Comparison of ENCODE assay signal across 19 mouse cellular contexts in the genomic region with DNA sequence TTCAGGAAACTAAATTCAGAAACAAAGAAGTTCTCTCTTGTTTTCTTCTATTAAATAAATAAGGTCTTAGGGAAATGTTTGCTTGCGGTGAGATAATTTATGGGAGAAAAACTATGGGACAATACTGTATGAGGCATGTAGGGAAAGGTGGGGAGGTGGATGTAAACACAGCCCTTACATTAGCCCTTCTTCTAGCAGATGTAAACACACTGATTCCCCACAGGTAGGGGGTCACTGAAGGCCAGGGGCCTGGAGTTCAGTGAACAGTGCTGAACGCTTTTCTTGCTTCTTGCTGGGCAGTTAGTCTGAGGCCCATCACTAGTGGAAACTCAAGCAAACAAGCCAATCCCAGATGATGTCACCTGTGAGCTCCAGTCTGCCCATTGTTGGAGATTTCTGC.
DNase-seq lines count a peak whose midpoint lies in the region; ATAC-seq and TF ChIP-seq lines count a peak whose summit lies in the region.
"Had no signal": no experiment of that assay in that cellular context is flagged by ENCODE, and none has a peak within 500 bp of the region (broad histone marks: within the 10 kb centered on the region; RNA-seq: fewer than 3 reads in every experiment).

No protein-coding gene starts in this region.

- no peaks in the 10 kb centered on the region for H3K9me3 ChIP-seq in hindbrain, embryonic 10.5 days
- no peaks in the 10 kb centered on the region for H3K9me3 ChIP-seq in hindbrain, postnatal 0 days (ENCODE audit: low read length)
- no peaks in the 10 kb centered on the region for H3K9me3 ChIP-seq in embryonic facial prominence, embryonic 10.5 days
- no peaks in the 10 kb centered on the region for H3K9me3 ChIP-seq in forebrain, embryonic 13.5 days (replicated peaks)
- no peaks in the 10 kb centered on the region for H3K9me3 ChIP-seq in neural tube, embryonic 12.5 days
- H3K9me3 ChIP-seq: heart, embryonic 15.5 days; hindbrain, embryonic 15.5 days had no signal

- no peak for DNase-seq in hindbrain, embryonic 10.5 days (ENCODE audit: low spot score)
- no peak for DNase-seq in hindbrain, postnatal 0 days (ENCODE audit: low spot score)
- DNase-seq in embryonic facial prominence, embryonic 10.5 days (ENCODE audit: low spot score), result no peak
- no peak for DNase-seq in urinary bladder, postnatal 25 days (ENCODE audit: low spot score)
- DNase-seq in cerebellum, adult 11-12 months, result no peak
- DNase-seq: adrenal gland, adult 2 months; cerebellum, adult 11 months; cerebellum, postnatal 14 days; heart, postnatal 36 days; kidney, postnatal 25 days; right cerebral cortex, postnatal 25 days; spleen, adult 18-20 months had no signal

- no peaks in the 10 kb centered on the region for H3K36me3 ChIP-seq in hindbrain, embryonic 10.5 days
- H3K36me3 ChIP-seq in hindbrain, postnatal 0 days (ENCODE audit: insufficient read depth, low read length), result no peaks in the 10 kb centered on the region
- no peaks in the 10 kb centered on the region for H3K36me3 ChIP-seq in embryonic facial prominence, embryonic 10.5 days (replicated peaks)
- no peaks in the 10 kb centered on the region for H3K36me3 ChIP-seq in forebrain, embryonic 13.5 days (ENCODE audit: poor library complexity, severe bottlenecking)
- H3K36me3 ChIP-seq in neural tube, embryonic 12.5 days, result no peaks in the 10 kb centered on the region
- H3K36me3 ChIP-seq: heart, embryonic 15.5 days; hindbrain, embryonic 15.5 days had no signal

- no peak for ATAC-seq in hindbrain, postnatal 0 days
- 0 out of 2 replicates have a peak, but pooled peaks have one; percentile 25 for ATAC-seq in forebrain, embryonic 13.5 days
- ATAC-seq in neural tube, embryonic 12.5 days (ENCODE audit: low FRiP score, low read depth), result peak; percentile 57; the same call in 1 of the 2 replicates
- ATAC-seq: intestine, embryonic 16.5 days had no signal

- H3K27ac ChIP-seq in hindbrain, embryonic 10.5 days, result peak overlapping the region; percentile 79
- no peak overlapping the region for H3K27ac ChIP-seq in hindbrain, postnatal 0 days
- H3K27ac ChIP-seq in embryonic facial prominence, embryonic 10.5 days (replicated peaks), result peak overlapping the region; percentile 71
- H3K27ac ChIP-seq in forebrain, embryonic 13.5 days, result peak overlapping the region; percentile 6; the same call in 1 of the 2 replicates
- no peak overlapping the region for H3K27ac ChIP-seq in neural tube, embryonic 12.5 days
- H3K27ac ChIP-seq: heart, embryonic 15.5 days; layer of hippocampus, adult 2 months; macrophage had no signal

- H3K9ac ChIP-seq in hindbrain, postnatal 0 days (replicated peaks; ENCODE audit: low read length), result no peak overlapping the region
- no peak overlapping the region for H3K9ac ChIP-seq in forebrain, embryonic 13.5 days
- no peak overlapping the region for H3K9ac ChIP-seq in neural tube, embryonic 12.5 days
- H3K9ac ChIP-seq: heart, embryonic 15.5 days; hindbrain, embryonic 15.5 days had no signal

- no peak overlapping the region for H3K4me2 ChIP-seq in hindbrain, postnatal 0 days (ENCODE audit: low read depth, low read length)
- H3K4me2 ChIP-seq in forebrain, embryonic 13.5 days, result no peak overlapping the region
- no peak overlapping the region for H3K4me2 ChIP-seq in neural tube, embryonic 12.5 days (replicated peaks)
- H3K4me2 ChIP-seq: heart, embryonic 15.5 days had no signal

- no peak overlapping the region for H3K4me3 ChIP-seq in hindbrain, embryonic 10.5 days
- no peak overlapping the region for H3K4me3 ChIP-seq in hindbrain, postnatal 0 days (ENCODE audit: low read length)
- no peak overlapping the region for H3K4me3 ChIP-seq in embryonic facial prominence, embryonic 10.5 days
- H3K4me3 ChIP-seq in forebrain, embryonic 13.5 days, result no peak overlapping the region
- H3K4me3 ChIP-seq in neural tube, embryonic 12.5 days, result no peak overlapping the region
- H3K4me3 ChIP-seq: heart, embryonic 15.5 days; hindbrain, embryonic 15.5 days; layer of hippocampus, adult 2 months had no signal

- 59% methylated on average over 2 of the region's 2 CpGs for WGBS in hindbrain, embryonic 10.5 days
- 79% methylated on average over 2 of the region's 2 CpGs for WGBS in hindbrain, postnatal 0 days
- 61% methylated on average over 2 of the region's 2 CpGs for WGBS in embryonic facial prominence, embryonic 10.5 days
- WGBS in forebrain, embryonic 13.5 days, result 56% methylated on average over 2 of the region's 2 CpGs
- 70% methylated on average over 2 of the region's 2 CpGs for WGBS in neural tube, embryonic 12.5 days

- H3K27me3 ChIP-seq in hindbrain, embryonic 10.5 days (ENCODE audit: insufficient read depth, poor library complexity, severe bottlenecking), result no peaks in the 10 kb centered on the region
- H3K27me3 ChIP-seq in hindbrain, postnatal 0 days (ENCODE audit: insufficient read depth, low read length), result no peaks in the 10 kb centered on the region
- H3K27me3 ChIP-seq in embryonic facial prominence, embryonic 10.5 days (replicated peaks; ENCODE audit: low read depth, poor library complexity, severe bottlenecking), result no peaks in the 10 kb centered on the region
- no peaks in the 10 kb centered on the region for H3K27me3 ChIP-seq in forebrain, embryonic 13.5 days
- H3K27me3 ChIP-seq in neural tube, embryonic 12.5 days (replicated peaks), result no peaks in the 10 kb centered on the region
- H3K27me3 ChIP-seq: heart, embryonic 15.5 days; hindbrain, embryonic 15.5 days had no signal

- peaks cover 19% of the 10 kb centered on the region for H3K4me1 ChIP-seq in hindbrain, embryonic 10.5 days (replicated peaks)
- no peaks in the 10 kb centered on the region for H3K4me1 ChIP-seq in hindbrain, postnatal 0 days (ENCODE audit: insufficient read depth, low read length)
- peaks cover 22% of the 10 kb centered on the region for H3K4me1 ChIP-seq in embryonic facial prominence, embryonic 10.5 days
- H3K4me1 ChIP-seq in forebrain, embryonic 13.5 days, result peaks cover 18% of the 10 kb centered on the region
- peaks cover 15% of the 10 kb centered on the region for H3K4me1 ChIP-seq in neural tube, embryonic 12.5 days
- H3K4me1 ChIP-seq: heart, embryonic 15.5 days had no signal

- no peak for TF ChIP-seq CTCF in hindbrain, postnatal 0 days (IDR thresholded peaks at IDR 0.05; ENCODE audit: low read depth)

Comparison
In these comparisons a context has a peak if more than half of its experiments do, and no peak if none do; other contexts are left out.
1. H3K27ac ChIP-seq: peak in hindbrain, embryonic 10.5 days (single experiment), embryonic facial prominence, embryonic 10.5 days (single experiment) and forebrain, embryonic 13.5 days (single experiment); none in hindbrain, postnatal 0 days (single experiment) and neural tube, embryonic 12.5 days (single experiment).